Mouse (Mus musculus) cerebellum, adult 2 months (tissue): ENCODE results near the gene Ifi214.
"Not testable (repeated sequence)": the region's sequence is repeated elsewhere in the genome, so short reads cannot be mapped to it uniquely, and the experiment has no call there.

ENCODE experiments used
- CTCF ChIP-seq: fragments of 200-500 bp; IDR thresholded peaks from 2 replicates; pipeline ENCODE4 v1.5.1; 2011; ENCODE audit warnings: low read depth, mild to moderate bottlenecking, control low read depth, low read length, moderate library complexity, borderline replicate concordance; ENCODE audit not compliant: insufficient read depth
- POLR2A ChIP-seq: fragments of 200-500 bp; IDR thresholded peaks from 2 replicates; pipeline ENCODE4 v1.6.1; 2011; ENCODE audit warnings: low read length, control low read depth, borderline replicate concordance; ENCODE audit not compliant: insufficient read depth

- TF ChIP-seq CTCF, POLR2A: not testable (repeated sequence)
These were observed 13.0 kb upstream of the Ifi214 start for GRCm38 (mm10) chr1:173548798-173549197.
